Mouse (Mus musculus) G1E (cell line): ENCODE measurements around the gene Fam98c. TPM values are rescaled to one million over a fixed set of nuclear protein-coding genes. Genes with fewer than 3 reads are reported as not detected.

Experiments
- ATAC-seq: 2 replicates; pipeline ENCODE4 v1.8.0; 2016; ENCODE audit warnings: mild to moderate bottlenecking; ENCODE audit not compliant: insufficient number of reproducible peaks, poor library complexity, low FRiP score, severe bottlenecking; ENCODE audit errors: extremely low read depth
- DNase-seq: peaks from one replicate; pipeline ENCODE4 v3.0.0; 2012; ENCODE audit warnings: low spot score
- H3K27me3 ChIP-seq: 2 replicates; pipeline ENCODE4 v1.6.1; 2012; ENCODE audit warnings: mild to moderate bottlenecking, low read length, inconsistent platforms; ENCODE audit not compliant: insufficient read depth
- H3K36me3 ChIP-seq: replicated peaks from 2 replicates; pipeline ENCODE3; 2012; ENCODE audit warnings: mild to moderate bottlenecking, inconsistent platforms
- H3K4me1 ChIP-seq: 2 replicates; pipeline ENCODE4 v1.6.1; 2012; ENCODE audit warnings: low read depth, low read length, inconsistent platforms, mixed read lengths; ENCODE audit not compliant: insufficient read depth
- H3K4me3 ChIP-seq: 2 replicates; pipeline ENCODE4 v1.5.1; 2012; ENCODE audit warnings: low read depth, mild to moderate bottlenecking, inconsistent platforms, low read length, moderate library complexity, mixed read lengths
- H3K9me3 ChIP-seq: replicated peaks from 2 replicates; pipeline ENCODE4 v1.6.1; 2012; ENCODE audit warnings: inconsistent platforms
- CTCF ChIP-seq: IDR thresholded peaks from 2 replicates; pipeline ENCODE4 v1.5.1; 2012; ENCODE audit warnings: low read depth, low read length, inconsistent platforms, mixed read lengths
- GATA1 ChIP-seq: IDR thresholded peaks from 2 replicates; pipeline ENCODE4 v1.6.1; 2012; ENCODE audit warnings: borderline replicate concordance, low read length, inconsistent platforms, mixed read lengths
- GATA2 ChIP-seq: IDR thresholded peaks from 2 replicates; pipeline ENCODE4 v1.6.1; 2012; ENCODE audit warnings: low read depth, low read length, inconsistent platforms, borderline replicate concordance
- POLR2AphosphoS5 ChIP-seq: IDR thresholded peaks from 2 replicates; pipeline ENCODE4 v1.6.1; 2012; ENCODE audit warnings: low read depth, low read length, inconsistent platforms; ENCODE audit not compliant: insufficient replicate concordance
- TAL1 ChIP-seq: conservative IDR thresholded peaks from 2 replicates; pipeline ENCODE4 v1.6.1; 2012; ENCODE audit warnings: low read depth, low read length, inconsistent platforms, mixed read lengths
- polyA plus RNA-seq: library from polyadenylated mRNA; stranded (reverse); fragments of >175 nt; gene quantifications from 2 replicates; pipeline ENCODE4 v1.2.3, GENCODE M21; 2012
- total RNA-seq, 2 experiments: library from RNA; stranded (forward) in 1 of 2; stranded (reverse) in 1 of 2; fragments of 200-1000 nt in 1 of 2; fragments of >200 nt in 1 of 2; fragmentation: Nextera tagmentation in 1 of 2; gene quantifications; 2 replicates each; pipeline ENCODE4 v1.2.3; 2014 to 2017

Fam98c gene
- total and polyA plus RNA-seq, 3 experiments = 21.9 to 70.4 (median 33.9) TPM

DNA sequence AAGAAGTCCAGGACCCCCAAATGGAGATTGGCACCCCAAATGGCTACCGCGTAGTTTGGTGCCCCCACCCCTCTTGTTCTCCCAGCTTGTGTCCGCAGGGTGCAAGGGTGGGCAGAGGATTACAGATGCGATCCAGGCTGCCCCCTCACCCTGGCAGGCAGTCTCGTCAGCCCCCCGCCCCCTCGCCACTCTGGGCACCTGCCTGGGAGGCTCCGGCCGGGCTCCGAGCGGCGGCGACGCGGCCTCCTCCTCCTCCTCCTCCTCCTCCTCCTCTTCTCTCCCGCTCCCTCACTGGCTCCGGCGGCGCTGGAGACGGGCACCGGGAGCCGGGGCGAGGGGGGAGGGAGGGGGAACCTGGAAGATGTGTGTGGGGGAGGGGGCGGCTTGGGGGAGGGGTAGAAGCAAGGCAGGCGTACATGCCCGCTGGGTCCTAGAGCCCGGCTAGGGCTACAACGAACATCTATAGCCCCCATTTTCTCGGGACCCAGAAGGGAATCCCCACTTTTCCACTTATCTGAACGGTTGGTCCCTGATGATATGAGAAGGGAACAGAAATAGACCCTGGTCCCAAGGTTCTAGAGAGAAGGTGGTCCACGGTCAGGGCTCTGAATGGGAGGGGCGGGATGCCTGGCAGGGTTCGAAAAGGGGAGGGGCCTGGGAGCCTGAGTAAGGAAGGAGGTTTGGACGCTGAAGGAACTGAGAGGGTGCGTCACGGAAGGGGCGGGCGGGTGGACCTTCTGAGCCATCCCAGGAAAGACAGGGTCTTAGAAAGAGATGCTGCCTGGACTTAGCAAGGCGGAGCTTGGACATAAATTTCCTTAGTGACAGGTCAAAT is 13.4 kb upstream of the Fam98c start:
- DNase-seq (no peak), ATAC-seq (peak; percentile 25; the same call in 1 of the 2 replicates)
- H3K4me3 ChIP-seq = peak overlapping the region; percentile 71
- H3K36me3 ChIP-seq = peaks cover 32% of the 10 kb centered on the region
- TF ChIP-seq GATA1 (no peak), CTCF (no peak), GATA2 (no peak), POLR2AphosphoS5 (no peak)
- H3K27me3 ChIP-seq = peaks cover 45% of the 10 kb centered on the region
- peaks cover 25% of the 10 kb centered on the region for H3K9me3 ChIP-seq
- peaks cover 34% of the 10 kb centered on the region for H3K4me1 ChIP-seq

- TF ChIP-seq POLR2AphosphoS5 (no peak), GATA2 (no peak), GATA1 (no peak), TAL1 (no peak), CTCF (no peak)
- H3K4me1 ChIP-seq = peaks cover 34% of the 10 kb centered on the region
- H3K27me3 ChIP-seq = peaks cover 45% of the 10 kb centered on the region
- peak overlapping the region; percentile 71; the same call in 1 of the 2 replicates for H3K4me3 ChIP-seq
- H3K36me3 ChIP-seq = peaks cover 25% of the 10 kb centered on the region
- peaks cover 25% of the 10 kb centered on the region for H3K9me3 ChIP-seq
- ATAC-seq (no peak), DNase-seq (no peak)
Observed at GRCm38 (mm10) chr7:29168791-29169230, 12.8 kb upstream of the Fam98c start.

- TF ChIP-seq TAL1 (no peak), POLR2AphosphoS5 (no peak), CTCF (no peak), GATA2 (no peak), GATA1 (no peak)
- DNase-seq (no peak), ATAC-seq (no peak)
- peaks cover 40% of the 10 kb centered on the region for H3K4me1 ChIP-seq
- no peak overlapping the region for H3K4me3 ChIP-seq
- peaks cover 25% of the 10 kb centered on the region for H3K9me3 ChIP-seq
- H3K27me3 ChIP-seq = peaks cover 45% of the 10 kb centered on the region
- H3K36me3 ChIP-seq = peaks cover 19% of the 10 kb centered on the region
Observed at GRCm38 (mm10) chr7:29168121-29168695, 12.2 kb upstream of the Fam98c start.

DNA sequence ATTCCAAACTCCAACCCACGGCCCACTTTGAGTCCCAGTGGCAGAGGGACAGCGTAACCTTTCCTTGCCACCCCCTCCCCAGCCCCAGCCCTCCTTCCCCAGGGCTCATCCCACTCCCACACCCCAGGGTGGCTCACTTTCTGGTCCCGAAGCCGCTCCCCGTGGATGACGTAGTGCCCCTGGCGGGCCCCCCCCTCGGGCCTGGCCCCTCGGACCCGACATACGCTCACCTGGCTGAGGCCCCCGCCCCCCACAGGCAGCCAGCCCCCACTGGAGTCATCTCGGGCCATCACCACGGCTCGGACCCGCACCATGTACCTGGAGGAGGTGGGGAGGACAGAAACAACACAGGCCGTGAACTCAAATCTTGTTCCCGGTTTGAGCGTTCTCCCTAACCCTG is 11.6 kb upstream of the Fam98c start:
- H3K27me3 ChIP-seq = peaks cover 45% of the 10 kb centered on the region
- no peak overlapping the region for H3K4me3 ChIP-seq
- peaks cover 46% of the 10 kb centered on the region for H3K4me1 ChIP-seq

GRCm38 (mm10) chr7:29162750-29163525 is 6.9 kb upstream of the Fam98c start:
- Histone ChIP-seq H3K27me3 (peaks cover 55% of the 10 kb centered on the region), H3K9me3 (no peaks in the 10 kb centered on the region), H3K4me1 (peaks cover 27% of the 10 kb centered on the region), H3K36me3 (no peaks in the 10 kb centered on the region), H3K4me3 (peak overlapping the region; percentile 58; the same call in 1 of the 2 replicates)
- TF ChIP-seq CTCF (no peak), GATA2 (no peak), POLR2AphosphoS5 (no peak), GATA1 (no peak), TAL1 (no peak)
- ATAC-seq (peak; percentile 60), DNase-seq (peak; percentile 74)

More for the DNA sequence above, 11.6 kb upstream of the Fam98c start:
- TF ChIP-seq GATA1 = no peak
- TF ChIP-seq POLR2AphosphoS5 = no peak
- TF ChIP-seq CTCF = no peak
- TF ChIP-seq GATA2 = no peak
- TF ChIP-seq TAL1 = no peak
- DNase-seq (no peak), ATAC-seq (no peak)
- peaks cover 20% of the 10 kb centered on the region for H3K9me3 ChIP-seq
- peaks cover 14% of the 10 kb centered on the region for H3K36me3 ChIP-seq

DNA sequence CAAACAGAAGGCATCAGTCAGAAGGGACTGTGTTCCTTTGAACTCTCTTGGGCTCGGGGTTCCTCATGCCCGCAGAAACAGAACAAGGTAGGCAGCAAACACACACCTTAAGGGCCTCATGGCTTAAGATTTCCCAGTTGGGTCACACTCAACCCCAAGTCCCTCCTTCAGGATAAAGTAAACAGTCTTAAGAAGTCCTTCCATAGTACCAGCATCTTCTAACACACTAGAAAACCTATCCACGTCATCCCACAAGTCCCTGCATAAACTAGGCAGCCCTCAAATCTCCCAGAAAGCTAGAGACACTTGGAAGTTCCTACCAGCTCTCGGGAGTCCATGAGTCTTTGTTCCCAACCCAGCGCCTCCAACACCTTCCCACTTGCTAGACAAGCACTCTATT is 6.3 kb upstream of the Fam98c start:
- TF ChIP-seq CTCF (no peak), TAL1 (no peak), GATA1 (no peak), POLR2AphosphoS5 (no peak), GATA2 (no peak)
- Histone ChIP-seq H3K4me3 (no peak overlapping the region), H3K9me3 (no peaks in the 10 kb centered on the region), H3K4me1 (peaks cover 27% of the 10 kb centered on the region), H3K36me3 (no peaks in the 10 kb centered on the region), H3K27me3 (peaks cover 49% of the 10 kb centered on the region)
- no peak for ATAC-seq
- DNase-seq = no peak
